Mouse (Mus musculus) testis, adult 2 months (tissue): ENCODE measurements at regions not wholly inside any gene's neighbourhood (a gene's known extent, or its start where the extent isn't known, plus 50 kb on each side); places are given as distances from the start of the nearest gene placed in this dataset.

Experiments used
- H3K27ac ChIP-seq: fragments of 200-500 bp; 2 replicates; pipeline ENCODE4 v1.5.1; 2012; ENCODE audit warnings: low read depth, low read length; ENCODE audit not compliant: control insufficient read depth, insufficient read depth
- H3K27me3 ChIP-seq: fragments of 200-500 bp; 2 replicates; pipeline ENCODE4 v1.6.1; 2012; ENCODE audit warnings: mild to moderate bottlenecking, low read length, moderate library complexity; ENCODE audit not compliant: control insufficient read depth, insufficient read depth
- H3K36me3 ChIP-seq: fragments of 200-500 bp; 2 replicates; pipeline ENCODE4 v1.6.1; 2012; ENCODE audit warnings: mild to moderate bottlenecking, low read length; ENCODE audit not compliant: control insufficient read depth, insufficient read depth
- H3K4me1 ChIP-seq: fragments of 200-500 bp; 2 replicates; pipeline ENCODE4 v1.6.1; 2012; ENCODE audit warnings: low read length; ENCODE audit not compliant: control insufficient read depth, insufficient read depth
- H3K4me3 ChIP-seq: fragments of 200-500 bp; 2 replicates; pipeline ENCODE4 v1.5.1; 2012; ENCODE audit warnings: low read depth, mild to moderate bottlenecking, low read length, moderate library complexity, mixed read lengths; ENCODE audit not compliant: control insufficient read depth
- CTCF ChIP-seq: fragments of 200-500 bp; IDR thresholded peaks from 2 replicates; pipeline ENCODE4 v1.5.1; 2012; ENCODE audit warnings: low read depth, mild to moderate bottlenecking, inconsistent platforms, low read length, moderate library complexity; ENCODE audit not compliant: control insufficient read depth, insufficient read depth, insufficient replicate concordance
- POLR2A ChIP-seq: fragments of 200-500 bp; IDR thresholded peaks from 2 replicates; pipeline ENCODE4 v1.6.1; 2012; ENCODE audit warnings: low read depth, mild to moderate bottlenecking, inconsistent platforms, low read length, moderate library complexity; ENCODE audit not compliant: control insufficient read depth

DNA sequence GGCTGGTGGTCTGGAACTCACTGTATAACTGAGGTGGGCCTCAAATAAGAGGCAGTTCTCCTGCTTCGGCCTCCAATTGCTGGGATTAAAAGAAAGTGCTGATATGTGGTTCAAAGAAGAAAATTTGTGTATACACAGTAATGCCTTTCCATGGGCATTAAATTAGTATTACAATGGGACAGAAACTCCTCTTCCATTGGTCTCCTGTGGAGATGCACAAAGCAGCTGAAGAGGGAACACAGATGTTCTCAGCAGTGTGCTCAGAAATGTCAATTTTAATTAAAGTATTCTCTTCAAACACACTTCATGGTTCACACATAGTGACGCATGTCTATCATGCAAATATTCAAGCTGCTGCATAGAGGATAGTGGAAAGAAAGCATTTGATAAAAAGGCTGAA, 56.4 kb upstream of the Otx2 start:
- Histone ChIP-seq H3K27me3 (no peaks in the 10 kb centered on the region), H3K36me3 (no peaks in the 10 kb centered on the region), H3K27ac (no peak overlapping the region), H3K4me1 (no peaks in the 10 kb centered on the region), H3K4me3 (no peak overlapping the region)
- TF ChIP-seq CTCF (no peak), POLR2A (no peak)
